Mouse (Mus musculus): ENCODE results near the gene Pcsk1n.

DNA sequence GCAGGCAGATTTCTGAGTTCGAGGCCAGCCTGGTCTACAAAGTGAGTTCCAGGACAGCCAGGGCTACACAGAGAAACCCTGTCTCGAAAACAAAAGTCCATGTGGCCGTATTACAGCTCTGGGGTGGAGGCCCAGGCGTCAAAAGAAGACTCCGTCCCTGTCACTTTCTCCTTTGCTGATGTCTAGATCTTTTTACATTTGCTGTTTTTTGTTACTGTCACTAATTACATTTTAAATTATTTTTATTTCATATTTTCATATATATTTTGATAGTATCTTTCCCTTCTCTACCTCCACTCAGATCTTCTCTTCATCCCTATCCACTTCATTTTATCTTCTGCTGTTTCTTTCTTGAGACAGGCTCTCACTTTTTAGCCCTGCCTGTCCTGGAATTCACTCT is 11.9 kb upstream of the Pcsk1n start, which contains the start of gene Gm10491:
- no peak for TF ChIP-seq CTCF (IDR thresholded peaks at IDR 0.05; ENCODE audit: borderline replicate concordance, extremely low read depth, insufficient read depth, insufficient read length)
- no peak for TF ChIP-seq POLR2A (IDR thresholded peaks at IDR 0.05; ENCODE audit: borderline replicate concordance, extremely low read depth, insufficient read depth, insufficient read length, poor library complexity, severe bottlenecking)
